Mouse (Mus musculus): Measurements from ENCODE around the gene Fcho2.

DNA sequence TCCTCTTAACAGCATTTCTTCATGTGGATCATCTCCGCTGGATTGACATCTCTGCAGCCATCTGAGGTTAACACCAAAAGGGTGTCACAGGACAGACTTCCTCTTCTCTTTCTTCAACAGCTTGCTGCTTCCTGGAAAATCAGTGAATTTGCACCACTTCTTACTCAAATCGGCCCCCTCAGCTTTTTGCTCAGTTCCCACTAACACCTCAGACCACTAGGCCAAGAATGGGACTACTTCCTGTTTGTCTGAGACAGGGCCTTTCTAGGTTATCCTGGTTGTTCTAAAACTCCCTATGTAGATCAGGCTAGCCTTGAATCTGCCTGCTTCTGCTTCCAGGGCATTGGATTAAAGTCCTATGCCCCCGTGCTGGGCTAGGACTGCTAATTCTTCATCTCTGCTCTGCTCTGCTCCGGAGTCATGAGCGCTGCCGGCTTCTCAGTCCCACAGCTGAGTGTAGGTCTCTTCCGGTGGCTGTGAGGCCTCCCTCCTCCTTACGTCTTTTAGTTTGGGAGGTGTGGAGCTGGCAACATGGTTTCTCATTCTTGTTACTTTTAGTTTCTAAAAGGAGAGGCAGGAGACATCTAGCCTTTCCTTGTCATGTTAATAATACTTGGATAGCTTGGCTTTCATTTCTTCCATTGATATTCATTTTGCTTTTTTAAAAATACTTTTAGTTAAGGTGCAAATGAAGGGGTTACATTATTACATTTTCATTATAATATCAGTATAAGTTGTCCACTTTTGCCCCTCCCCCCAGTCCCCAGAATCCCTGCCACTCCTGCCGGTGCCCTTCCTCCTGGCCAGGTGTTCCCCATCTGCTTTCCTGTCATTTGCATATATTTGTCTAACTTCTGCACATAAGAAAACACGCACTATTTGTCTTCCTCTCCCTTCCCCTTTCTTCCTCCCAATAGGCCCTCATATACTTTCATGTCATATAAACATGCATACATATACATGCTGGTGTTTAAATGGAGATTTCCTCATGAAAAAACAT, 17.5 kb upstream of the Fcho2 start:
- TF ChIP-seq CTCF (IDR thresholded peaks at IDR 0.05) (no peak), EP300 (IDR thresholded peaks at IDR 0.05) (no peak)

All from lung, postnatal 0 days (tissue).